Mouse (Mus musculus) stomach, embryonic 15.5 days (tissue): ENCODE data around the gene D930020B18Rik. TPM values are rescaled to one million over a fixed set of nuclear protein-coding genes. Genes with fewer than 3 reads are reported as not detected.

ENCODE experiments used
- ATAC-seq: fragments of 200-750 bp; cut with Nextera tagmentation; 2 replicates; pipeline ENCODE4 v1.8.0; 2017; ENCODE audit warnings: low read depth, moderate number of reproducible peaks, moderate TSS enrichment; ENCODE audit not compliant: insufficient read depth, low FRiP score
- H3K27ac ChIP-seq: fragments of 300-500 bp; sonication (generic); 2 replicates; pipeline ENCODE4 v1.5.1; 2015; ENCODE audit warnings: mild to moderate bottlenecking, inconsistent platforms
- H3K27me3 ChIP-seq: fragments of 300-500 bp; sonication (generic); replicated peaks from 2 replicates; pipeline ENCODE4 v1.6.1; 2015; ENCODE audit warnings: inconsistent platforms
- H3K36me3 ChIP-seq: fragments of 300-500 bp; sonication (generic); 2 replicates; pipeline ENCODE4 v1.6.1; 2015; ENCODE audit warnings: inconsistent platforms
- H3K4me1 ChIP-seq: fragments of 300-500 bp; sonication (generic); 2 replicates; pipeline ENCODE4 v1.6.1; 2015; ENCODE audit warnings: inconsistent platforms
- H3K4me2 ChIP-seq: fragments of 300-500 bp; sonication (generic); 2 replicates; pipeline ENCODE4 v1.6.1; 2015; ENCODE audit warnings: mild to moderate bottlenecking, inconsistent platforms
- H3K4me3 ChIP-seq: fragments of 300-500 bp; sonication (generic); replicated peaks from 2 replicates; pipeline ENCODE4 v1.5.1; 2015; ENCODE audit warnings: inconsistent platforms
- H3K9ac ChIP-seq: fragments of 300-500 bp; sonication (generic); 2 replicates; pipeline ENCODE4 v1.6.1; 2015; ENCODE audit warnings: inconsistent platforms
- H3K9me3 ChIP-seq: fragments of 300-500 bp; sonication (generic); 2 replicates; pipeline ENCODE4 v1.6.1; 2016; ENCODE audit warnings: inconsistent platforms
- WGBS: fragments of 180-500 bp; shearing (Covaris S2); methylation state at CpG from one replicate; pipeline ENCODE4 v1.1.7; 2015; 5-methylcytosine and 5-hydroxymethylcytosine counted together
- polyA plus RNA-seq: library from polyadenylated mRNA; unstranded; fragments of >200 nt; fragmentation: Nextera tagmentation; extraction: Ambion mirVana; gene quantifications from 2 replicates; pipeline ENCODE4 v1.2.1, GENCODE M21; 2015

D930020B18Rik gene
- polyA plus RNA-seq = 0.89 and 1.0 TPM in 2 replicates

- peak within 1 kb of the TSS; percentile 56 for H3K4me3 ChIP-seq
- no peaks in the 10 kb centered on the region for H3K9me3 ChIP-seq
- no peak within 1 kb of the TSS for H3K27ac ChIP-seq
- H3K9ac ChIP-seq = no peak within 1 kb of the TSS
- H3K4me1 ChIP-seq = peaks cover 14% of the 10 kb centered on the region; the same call in 1 of the 2 replicates
- WGBS = 1% methylated on average over 69 of the region's 69 CpGs
- no peaks in the 10 kb centered on the region for H3K36me3 ChIP-seq
- no peak for ATAC-seq
- H3K4me2 ChIP-seq = peak within 1 kb of the TSS; percentile 98
- H3K27me3 ChIP-seq = peaks cover 9% of the 10 kb centered on the region
Observed at GRCm38 (mm10) chr10:121641272-121642053, at the start of gene D930020B18Rik. D930020B18Rik (plus strand) TSS chr10:121641588.

- no peak for ATAC-seq
- no peaks in the 10 kb centered on the region for H3K27me3 ChIP-seq
- no peaks in the 10 kb centered on the region for H3K9me3 ChIP-seq
- H3K4me1 ChIP-seq = no peaks in the 10 kb centered on the region
- H3K4me3 ChIP-seq = no peak overlapping the region
- no peak overlapping the region for H3K27ac ChIP-seq
- H3K9ac ChIP-seq = no peak overlapping the region
- H3K4me2 ChIP-seq = no peak overlapping the region
- 80% methylated on average over 9 of the region's 9 CpGs for WGBS
- peaks cover 38% of the 10 kb centered on the region for H3K36me3 ChIP-seq
Observed at GRCm38 (mm10) chr10:121596580-121596979, 44.8 kb upstream of the D930020B18Rik start.

GRCm38 (mm10) chr10:121601272-121601671 is 40.1 kb upstream of the D930020B18Rik start:
- 73% methylated on average over 6 of the region's 6 CpGs for WGBS
- no peaks in the 10 kb centered on the region for H3K9me3 ChIP-seq
- H3K36me3 ChIP-seq = peaks cover 67% of the 10 kb centered on the region
- no peak overlapping the region for H3K4me2 ChIP-seq
- H3K9ac ChIP-seq = no peak overlapping the region
- no peak overlapping the region for H3K27ac ChIP-seq
- H3K27me3 ChIP-seq = no peaks in the 10 kb centered on the region
- H3K4me3 ChIP-seq = no peak overlapping the region
- ATAC-seq = no peak
- H3K4me1 ChIP-seq = no peaks in the 10 kb centered on the region

- Histone ChIP-seq H3K4me1 (no peaks in the 10 kb centered on the region), H3K9me3 (no peaks in the 10 kb centered on the region), H3K4me2 (no peak overlapping the region), H3K4me3 (no peak overlapping the region), H3K9ac (no peak overlapping the region), H3K27me3 (no peaks in the 10 kb centered on the region), H3K27ac (no peak overlapping the region), H3K36me3 (peaks cover 76% of the 10 kb centered on the region)
- ATAC-seq = no peak
- 80% methylated on average over 4 of the region's 4 CpGs for WGBS
Observed at GRCm38 (mm10) chr10:121603556-121603955, 37.8 kb upstream of the D930020B18Rik start.

- Histone ChIP-seq H3K27ac (no peak overlapping the region), H3K4me2 (no peak overlapping the region), H3K4me1 (no peaks in the 10 kb centered on the region), H3K4me3 (no peak overlapping the region), H3K36me3 (peaks cover 73% of the 10 kb centered on the region), H3K9me3 (no peaks in the 10 kb centered on the region), H3K27me3 (no peaks in the 10 kb centered on the region), H3K9ac (no peak overlapping the region)
- no peak for ATAC-seq
- 88% methylated on average over 13 of the region's 13 CpGs for WGBS
Observed at GRCm38 (mm10) chr10:121604632-121605344, 36.6 kb upstream of the D930020B18Rik start.

GRCm38 (mm10) chr10:121608177-121608576 is 33.2 kb upstream of the D930020B18Rik start:
- Histone ChIP-seq H3K36me3 (peaks cover 75% of the 10 kb centered on the region), H3K9me3 (no peaks in the 10 kb centered on the region), H3K4me3 (no peak overlapping the region), H3K4me2 (no peak overlapping the region), H3K27ac (no peak overlapping the region), H3K9ac (no peak overlapping the region), H3K27me3 (no peaks in the 10 kb centered on the region), H3K4me1 (no peaks in the 10 kb centered on the region)
- ATAC-seq = no peak
- 74% methylated on average over 10 of the region's 10 CpGs for WGBS

- no peak overlapping the region for H3K9ac ChIP-seq
- peaks cover 3% of the 10 kb centered on the region; the same call in 1 of the 2 replicates for H3K4me1 ChIP-seq
- no peak for ATAC-seq
- peaks cover 65% of the 10 kb centered on the region for H3K36me3 ChIP-seq
- no peaks in the 10 kb centered on the region for H3K27me3 ChIP-seq
- H3K4me3 ChIP-seq = no peak overlapping the region
- H3K9me3 ChIP-seq = no peaks in the 10 kb centered on the region
- no peak overlapping the region for H3K27ac ChIP-seq
- H3K4me2 ChIP-seq = no peak overlapping the region
- WGBS = 79% methylated on average over 10 of the region's 10 CpGs
Observed at GRCm38 (mm10) chr10:121611587-121611986, 29.8 kb upstream of the D930020B18Rik start.

- Histone ChIP-seq H3K4me1 (peaks cover 3% of the 10 kb centered on the region; the same call in 1 of the 2 replicates), H3K27me3 (no peaks in the 10 kb centered on the region), H3K27ac (no peak overlapping the region), H3K9me3 (no peaks in the 10 kb centered on the region), H3K36me3 (peaks cover 65% of the 10 kb centered on the region), H3K9ac (no peak overlapping the region), H3K4me2 (no peak overlapping the region), H3K4me3 (no peak overlapping the region)
- ATAC-seq = no peak
- WGBS = 86% methylated on average over 6 of the region's 6 CpGs
Observed at GRCm38 (mm10) chr10:121612448-121612847, 28.9 kb upstream of the D930020B18Rik start.

- 80% methylated on average over 13 of the region's 13 CpGs for WGBS
- no peak for ATAC-seq
- Histone ChIP-seq H3K4me1 (peaks cover 3% of the 10 kb centered on the region; the same call in 1 of the 2 replicates), H3K4me2 (no peak overlapping the region), H3K9ac (no peak overlapping the region), H3K9me3 (no peaks in the 10 kb centered on the region), H3K4me3 (no peak overlapping the region), H3K36me3 (peaks cover 69% of the 10 kb centered on the region), H3K27ac (no peak overlapping the region), H3K27me3 (no peaks in the 10 kb centered on the region)
Observed at GRCm38 (mm10) chr10:121613570-121613969, 27.8 kb upstream of the D930020B18Rik start.

- H3K36me3 ChIP-seq = peaks cover 61% of the 10 kb centered on the region
- peaks cover 3% of the 10 kb centered on the region; the same call in 1 of the 2 replicates for H3K4me1 ChIP-seq
- no peaks in the 10 kb centered on the region for H3K9me3 ChIP-seq
- no peak overlapping the region for H3K9ac ChIP-seq
- peak overlapping the region; percentile 59 for H3K27ac ChIP-seq
- H3K4me3 ChIP-seq = no peak overlapping the region
- no peak overlapping the region for H3K4me2 ChIP-seq
- H3K27me3 ChIP-seq = no peaks in the 10 kb centered on the region
- peak; percentile 65 for ATAC-seq
- 71% methylated on average over 13 of the region's 13 CpGs for WGBS
Observed at GRCm38 (mm10) chr10:121615146-121615870, 26.1 kb upstream of the D930020B18Rik start.

- peak overlapping the region; percentile 59; the same call in 1 of the 2 replicates for H3K27ac ChIP-seq
- no peak overlapping the region for H3K4me3 ChIP-seq
- peak; percentile 62; the same call in 1 of the 2 replicates for ATAC-seq
- no peaks in the 10 kb centered on the region for H3K9me3 ChIP-seq
- no peak overlapping the region for H3K9ac ChIP-seq
- peaks cover 3% of the 10 kb centered on the region; the same call in 1 of the 2 replicates for H3K4me1 ChIP-seq
- 71% methylated on average over 7 of the region's 7 CpGs for WGBS
- H3K4me2 ChIP-seq = no peak overlapping the region
- peaks cover 59% of the 10 kb centered on the region for H3K36me3 ChIP-seq
- no peaks in the 10 kb centered on the region for H3K27me3 ChIP-seq
Observed at GRCm38 (mm10) chr10:121615935-121616334, 25.5 kb upstream of the D930020B18Rik start.
